Mouse (Mus musculus): Measurements from ENCODE around the gene Cldn24. TPM values are rescaled to one million over a fixed set of nuclear protein-coding genes. Genes with fewer than 3 reads are reported as not detected.
"Not testable (repeated sequence)": the region's sequence is repeated elsewhere in the genome, so short reads cannot be mapped to it uniquely, and the experiment has no call there.

The Cldn24 gene
- not detected for total RNA-seq (2021)
- long read RNA-seq, experiment 1, result 0 reads
- long read RNA-seq, experiment 2, result 0 reads

GRCm38 (mm10) chr8:47821843-47822242 is at the start of gene Cldn24:
Gene Cldn24 (plus strand): TSS chr8:47822143.
- no peak for DNase-seq
- intact Hi-C loops (cut with DNase I), result no loop called here

- DNase-seq, result no peak
- intact Hi-C loops (cut with DNase I), result no loop called here
Measured at GRCm38 (mm10) chr8:47772986-47773385, 49.0 kb upstream of the Cldn24 start.

- DNase-seq, result no peak
- intact Hi-C loops (cut with DNase I), result no loop called here
Measured at GRCm38 (mm10) chr8:47777415-47777814, 44.5 kb upstream of the Cldn24 start.

GRCm38 (mm10) chr8:47779589-47779988 is 42.4 kb upstream of the Cldn24 start:
- no peak for DNase-seq
- intact Hi-C loops (cut with DNase I), result no loop called here

- intact Hi-C loops (cut with DNase I), result no loop called here
- DNase-seq, result no peak
Measured at GRCm38 (mm10) chr8:47781881-47782280, 40.1 kb upstream of the Cldn24 start.

GRCm38 (mm10) chr8:47783544-47783943 is 38.4 kb upstream of the Cldn24 start:
- DNase-seq, result no peak
- intact Hi-C loops (cut with DNase I), result no loop called here

- intact Hi-C loops (cut with DNase I), result no loop called here
- DNase-seq, result peak in 1 of 2 experiments; percentile 10
Measured at GRCm38 (mm10) chr8:47783944-47784343, 38.0 kb upstream of the Cldn24 start.

GRCm38 (mm10) chr8:47784436-47784835 is 37.5 kb upstream of the Cldn24 start:
- intact Hi-C loops (cut with DNase I), result no loop called here
- DNase-seq, result peak; percentile 28 to 44

- no peak for DNase-seq
- intact Hi-C loops (cut with DNase I), result no loop called here
Measured at GRCm38 (mm10) chr8:47786323-47786722, 35.6 kb upstream of the Cldn24 start.

- DNase-seq, result no peak
- intact Hi-C loops (cut with DNase I), result no loop called here
Measured at GRCm38 (mm10) chr8:47787705-47788104, 34.2 kb upstream of the Cldn24 start.

GRCm38 (mm10) chr8:47791986-47792385 is 30.0 kb upstream of the Cldn24 start:
- no peak for DNase-seq
- intact Hi-C loops (cut with DNase I), result no loop called here

- DNase-seq, result no peak
- intact Hi-C loops (cut with DNase I), result no loop called here
Measured at GRCm38 (mm10) chr8:47799438-47799837, 22.5 kb upstream of the Cldn24 start.

GRCm38 (mm10) chr8:47802349-47802748 is 19.6 kb upstream of the Cldn24 start:
- intact Hi-C loops (cut with DNase I), result no loop called here
- DNase-seq, result no peak

- no peak for DNase-seq
- intact Hi-C loops (cut with DNase I), result no loop called here
Measured at GRCm38 (mm10) chr8:47804262-47804661, 17.7 kb upstream of the Cldn24 start.

- intact Hi-C loops (cut with DNase I), result no loop called here
- DNase-seq, result no peak
Measured at GRCm38 (mm10) chr8:47809970-47810665, 11.8 kb upstream of the Cldn24 start.

GRCm38 (mm10) chr8:47810666-47811015 is 11.3 kb upstream of the Cldn24 start:
- intact Hi-C loops (cut with DNase I), result no loop called here

GRCm38 (mm10) chr8:47811221-47811620 is 10.7 kb upstream of the Cldn24 start:
- intact Hi-C loops (cut with DNase I), result no loop called here
- no peak for DNase-seq

More at GRCm38 (mm10) chr8:47810666-47811015, 11.3 kb upstream of the Cldn24 start:
- no peak for DNase-seq

GRCm38 (mm10) chr8:47819034-47819433 is 2.9 kb upstream of the Cldn24 start:
- intact Hi-C loops (cut with DNase I), result no loop called here
- DNase-seq, result no peak

- intact Hi-C loops (cut with DNase I), result no loop called here
- no peak for DNase-seq
Measured at GRCm38 (mm10) chr8:47820914-47821772, 800 bp upstream of the Cldn24 start.

- DNase-seq; intact Hi-C loops (cut with DNase I): not testable (repeated sequence)
Measured at GRCm38 (mm10) chr8:47822541-47822940, 598 bp downstream of the Cldn24 start.

- no peak for DNase-seq
- intact Hi-C loops (cut with DNase I), result no loop called here
Measured at GRCm38 (mm10) chr8:47823777-47824176, 1.8 kb downstream of the Cldn24 start.

GRCm38 (mm10) chr8:47824182-47824581 is 2.2 kb downstream of the Cldn24 start, which contains the start of gene Cldn22:
Gene Cldn22 (plus strand): TSS chr8:47824482.
- intact Hi-C loops (cut with DNase I), result no loop called here

More at GRCm38 (mm10) chr8:47824182-47824581, 2.2 kb downstream of the Cldn24 start, which contains the start of gene Cldn22:
- no peak for DNase-seq

Data from heart, postnatal 14 days (tissue).